Mouse (Mus musculus): Measurements from ENCODE around the gene Stat6.

GRCm38 (mm10) chr10:127708850-127709370, 66.1 kb downstream of the Stat6 start:
- TF ChIP-seq CTCF (IDR thresholded peaks at IDR 0.05; ENCODE audit: low read depth, low read length) (no peak), POLR2A (IDR thresholded peaks at IDR 0.05; ENCODE audit: extremely low read depth, insufficient read depth, low read length) (no peak)
